Mouse (Mus musculus) stomach, postnatal 0 days (tissue): ENCODE data around the gene Mef2a.

Experiments used
- CTCF ChIP-seq: IDR thresholded peaks from 2 replicates; pipeline ENCODE4 v1.5.1; 2016; ENCODE audit warnings: antibody characterized with exemption, low read depth, mild to moderate bottlenecking, moderate library complexity
- EP300 ChIP-seq: optimal IDR thresholded peaks from 2 replicates; pipeline ENCODE3; 2016; ENCODE audit warnings: antibody characterized with exemption

DNA sequence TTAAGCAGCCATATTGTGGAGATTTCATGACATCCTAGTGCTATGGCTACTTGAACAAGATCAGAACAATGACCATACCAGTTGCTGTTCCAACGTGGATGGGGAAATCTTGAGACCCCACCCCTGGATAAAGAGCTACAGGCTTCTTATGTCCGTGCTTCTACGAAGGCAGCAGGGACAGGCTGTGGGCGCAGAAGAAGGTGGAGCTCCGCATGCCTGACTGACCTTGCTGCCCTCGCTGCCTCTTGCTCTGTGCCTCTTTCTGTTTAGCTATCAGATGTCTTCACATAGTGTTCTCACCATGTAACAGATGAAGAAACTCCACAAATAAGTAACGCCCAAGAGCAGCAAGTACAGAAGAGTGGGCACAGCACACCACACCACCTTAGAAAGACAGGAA is 29.7 kb upstream of the Mef2a start:
- TF ChIP-seq EP300 (no peak), CTCF (no peak)
